Mouse (Mus musculus) kidney, embryonic 14.5 days (tissue): ENCODE measurements around the gene Ctnnd1. TPM values are rescaled to one million over a fixed set of nuclear protein-coding genes. Genes with fewer than 3 reads are reported as not detected.

Experiments
- ATAC-seq: fragments of 200-750 bp; cut with Nextera tagmentation; 2 replicates; pipeline ENCODE4 v1.8.0; 2017; ENCODE audit warnings: moderate number of reproducible peaks, mild to moderate bottlenecking, moderate TSS enrichment, moderate library complexity; ENCODE audit not compliant: low FRiP score, low TSS enrichment
- H3K27ac ChIP-seq: fragments of 300-500 bp; sonication (generic); 2 replicates; pipeline ENCODE4 v1.5.1; 2014; ENCODE audit warnings: low read depth, mild to moderate bottlenecking, low read length, moderate library complexity, mixed read lengths
- H3K27me3 ChIP-seq: fragments of 300-500 bp; sonication (generic); 2 replicates; pipeline ENCODE4 v1.6.1; 2014; ENCODE audit warnings: mild to moderate bottlenecking, low read length; ENCODE audit not compliant: control insufficient read depth, insufficient read depth
- H3K36me3 ChIP-seq: fragments of 300-500 bp; sonication (generic); 2 replicates; pipeline ENCODE4 v1.6.1; 2014; ENCODE audit warnings: low read length, mixed read lengths; ENCODE audit not compliant: control insufficient read depth, insufficient read depth
- H3K4me1 ChIP-seq: fragments of 300-500 bp; sonication (generic); 2 replicates; pipeline ENCODE4 v1.6.1; 2014; ENCODE audit warnings: low read length, mixed read lengths; ENCODE audit not compliant: control insufficient read depth, insufficient read depth
- H3K4me2 ChIP-seq: fragments of 300-500 bp; sonication (generic); replicated peaks from 2 replicates; pipeline ENCODE4 v1.6.1; 2014; ENCODE audit warnings: low read depth, mild to moderate bottlenecking, low read length
- H3K4me3 ChIP-seq: fragments of 300-500 bp; sonication (generic); 2 replicates; pipeline ENCODE4 v1.5.1; 2014; ENCODE audit warnings: mild to moderate bottlenecking, low read length
- H3K9ac ChIP-seq: fragments of 300-500 bp; sonication (generic); 2 replicates; pipeline ENCODE4 v1.6.1; 2014; ENCODE audit warnings: low read depth, mild to moderate bottlenecking, low read length, moderate library complexity
- H3K9me3 ChIP-seq: fragments of 300-500 bp; sonication (generic); 2 replicates; pipeline ENCODE4 v1.6.1; 2016; ENCODE audit warnings: low read length; ENCODE audit not compliant: control insufficient read depth
- WGBS: fragments of 180-500 bp; shearing (Covaris S2); extraction: QIAGEN DNeasy Blood & Tissue Kit; methylation state at CpG from one replicate; pipeline ENCODE4 v1.1.7; 2014; 5-methylcytosine and 5-hydroxymethylcytosine counted together
- polyA plus RNA-seq: library from polyadenylated mRNA; unstranded; fragments of >200 nt; fragmentation: Nextera tagmentation; extraction: Ambion mirVana; gene quantifications from 2 replicates; pipeline ENCODE4 v1.2.1, GENCODE M21; 2014

The Ctnnd1 gene
- polyA plus RNA-seq, 1 experiment from 2014 or later = 53.6 TPM

DNA sequence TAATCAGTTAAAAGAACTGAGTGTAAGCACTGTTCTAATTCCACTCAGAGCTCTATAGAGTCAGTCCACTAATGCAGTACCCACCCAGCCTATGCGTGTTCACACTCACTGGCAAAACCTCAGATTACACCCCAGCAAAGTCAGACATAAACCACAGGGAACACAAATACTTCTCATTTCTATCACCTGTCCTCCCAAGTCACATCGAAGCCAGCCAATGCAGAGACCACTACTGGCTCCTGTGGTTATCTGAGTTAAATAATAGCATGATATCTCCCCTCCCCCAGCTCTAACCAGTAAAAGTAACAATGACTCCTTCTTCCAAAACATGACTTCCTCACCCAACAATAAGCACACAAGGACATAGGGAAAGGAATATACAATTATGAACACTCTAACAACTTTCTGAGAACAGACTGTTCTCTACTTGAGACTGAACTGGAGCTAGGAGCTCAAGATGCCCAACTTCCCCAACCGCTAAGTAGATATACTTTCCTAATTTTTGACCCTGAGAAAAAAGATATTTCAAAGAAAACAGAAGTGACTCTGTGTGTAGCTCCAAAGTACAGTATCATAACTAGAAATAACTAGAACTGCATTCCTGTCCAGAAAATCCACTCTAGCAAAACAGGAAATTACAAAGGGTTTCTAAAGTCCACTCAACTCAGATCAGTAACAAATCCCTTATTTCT lies 27.0 kb downstream of the Ctnnd1 start:
- WGBS = 92% methylated on average over 3 of the region's 3 CpGs
- no peaks in the 10 kb centered on the region for H3K27me3 ChIP-seq
- no peak overlapping the region for H3K27ac ChIP-seq
- no peak overlapping the region for H3K9ac ChIP-seq
- peaks cover 7% of the 10 kb centered on the region for H3K4me1 ChIP-seq
- H3K36me3 ChIP-seq = peaks cover 33% of the 10 kb centered on the region
- H3K4me3 ChIP-seq = no peak overlapping the region
- no peaks in the 10 kb centered on the region for H3K9me3 ChIP-seq
- no peak overlapping the region for H3K4me2 ChIP-seq
- ATAC-seq = no peak

DNA sequence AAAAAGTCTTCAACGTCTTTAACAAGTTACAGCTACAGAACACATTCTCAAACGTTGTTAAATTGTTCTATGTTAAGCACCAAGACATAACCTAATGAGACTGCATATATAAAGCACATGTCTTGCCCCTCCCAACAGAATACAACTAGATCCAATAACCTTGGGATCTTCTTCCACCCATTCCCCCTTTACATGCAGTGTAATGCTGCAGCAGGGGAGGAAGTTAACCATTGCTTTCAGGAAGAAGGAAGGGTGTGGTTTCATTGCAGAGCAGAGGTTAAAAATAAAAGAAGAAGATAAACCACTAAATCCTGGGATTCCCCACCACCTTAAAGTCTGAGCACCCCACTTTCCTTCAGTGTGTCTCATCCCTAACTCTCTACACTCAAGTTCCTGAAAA lies 27.9 kb downstream of the Ctnnd1 start:
- ATAC-seq = no peak
- Histone ChIP-seq H3K36me3 (peaks cover 35% of the 10 kb centered on the region), H3K4me1 (peaks cover 5% of the 10 kb centered on the region), H3K27me3 (no peaks in the 10 kb centered on the region), H3K27ac (no peak overlapping the region), H3K9ac (no peak overlapping the region), H3K4me3 (no peak overlapping the region), H3K4me2 (no peak overlapping the region), H3K9me3 (no peaks in the 10 kb centered on the region)
- 71% methylated on average over 2 of the region's 2 CpGs for WGBS

DNA sequence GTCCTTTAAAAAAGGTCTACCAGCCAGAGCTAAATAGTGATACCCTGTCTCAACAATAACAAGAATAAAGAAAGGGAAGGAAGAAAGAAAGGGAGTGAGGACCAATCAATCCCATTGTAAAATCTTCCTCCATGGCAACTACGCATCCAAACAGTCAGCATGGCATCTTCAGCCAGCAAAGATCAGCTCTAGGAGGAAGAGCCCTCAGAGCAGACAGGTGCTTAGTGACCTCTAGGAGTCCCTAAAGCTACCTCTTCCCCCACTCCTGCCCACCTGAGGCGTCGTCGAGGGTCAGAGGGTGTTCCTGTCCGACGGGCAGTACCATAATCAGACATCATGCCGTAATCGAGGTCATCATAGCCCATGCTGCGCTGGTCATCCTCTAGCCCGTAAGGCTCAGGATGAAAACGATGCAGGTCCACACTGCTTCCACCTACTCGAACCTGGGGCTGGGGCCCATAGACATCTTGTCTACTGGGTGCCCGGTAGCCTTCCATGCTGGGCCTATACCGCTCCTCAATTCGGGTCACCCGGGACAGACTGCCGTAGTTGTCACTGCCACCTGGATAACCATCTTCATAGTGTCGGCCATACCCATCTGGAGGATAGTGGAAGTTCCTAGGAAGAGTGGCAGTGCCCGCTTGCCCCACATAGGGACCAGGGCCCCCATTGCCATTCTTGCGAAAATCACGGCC lies 30.8 kb downstream of the Ctnnd1 start:
- Histone ChIP-seq H3K36me3 (peaks cover 61% of the 10 kb centered on the region), H3K9ac (no peak overlapping the region), H3K4me2 (no peak overlapping the region), H3K27ac (no peak overlapping the region), H3K27me3 (no peaks in the 10 kb centered on the region), H3K9me3 (no peaks in the 10 kb centered on the region), H3K4me1 (no peaks in the 10 kb centered on the region), H3K4me3 (no peak overlapping the region)
- no peak for ATAC-seq
- 95% methylated on average over 21 of the region's 21 CpGs for WGBS

DNA sequence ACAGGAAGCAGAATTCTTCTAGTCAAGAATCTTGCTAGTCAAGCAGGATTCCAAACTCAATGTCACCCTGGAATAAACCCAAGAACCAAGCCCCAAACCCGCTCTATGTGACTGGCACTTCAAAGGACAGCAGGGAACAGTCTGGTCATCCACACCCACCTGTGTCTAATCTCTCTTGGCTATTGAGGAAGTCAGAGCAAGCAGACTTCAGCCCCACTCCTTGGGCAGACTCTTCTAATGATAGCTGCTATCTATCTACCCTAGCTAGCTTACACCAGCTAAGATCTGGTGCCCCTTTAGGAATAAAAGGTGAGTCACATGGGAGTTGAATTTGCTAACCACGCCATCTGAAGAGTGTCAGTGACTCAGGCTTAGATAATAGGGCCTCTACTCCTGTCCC lies 31.7 kb downstream of the Ctnnd1 start:
- Histone ChIP-seq H3K4me1 (no peaks in the 10 kb centered on the region), H3K27ac (no peak overlapping the region), H3K4me2 (no peak overlapping the region), H3K4me3 (no peak overlapping the region), H3K9me3 (no peaks in the 10 kb centered on the region), H3K36me3 (peaks cover 64% of the 10 kb centered on the region), H3K27me3 (no peaks in the 10 kb centered on the region), H3K9ac (no peak overlapping the region)
- no peak for ATAC-seq
- 84% methylated on average over 2 of the region's 2 CpGs for WGBS

DNA sequence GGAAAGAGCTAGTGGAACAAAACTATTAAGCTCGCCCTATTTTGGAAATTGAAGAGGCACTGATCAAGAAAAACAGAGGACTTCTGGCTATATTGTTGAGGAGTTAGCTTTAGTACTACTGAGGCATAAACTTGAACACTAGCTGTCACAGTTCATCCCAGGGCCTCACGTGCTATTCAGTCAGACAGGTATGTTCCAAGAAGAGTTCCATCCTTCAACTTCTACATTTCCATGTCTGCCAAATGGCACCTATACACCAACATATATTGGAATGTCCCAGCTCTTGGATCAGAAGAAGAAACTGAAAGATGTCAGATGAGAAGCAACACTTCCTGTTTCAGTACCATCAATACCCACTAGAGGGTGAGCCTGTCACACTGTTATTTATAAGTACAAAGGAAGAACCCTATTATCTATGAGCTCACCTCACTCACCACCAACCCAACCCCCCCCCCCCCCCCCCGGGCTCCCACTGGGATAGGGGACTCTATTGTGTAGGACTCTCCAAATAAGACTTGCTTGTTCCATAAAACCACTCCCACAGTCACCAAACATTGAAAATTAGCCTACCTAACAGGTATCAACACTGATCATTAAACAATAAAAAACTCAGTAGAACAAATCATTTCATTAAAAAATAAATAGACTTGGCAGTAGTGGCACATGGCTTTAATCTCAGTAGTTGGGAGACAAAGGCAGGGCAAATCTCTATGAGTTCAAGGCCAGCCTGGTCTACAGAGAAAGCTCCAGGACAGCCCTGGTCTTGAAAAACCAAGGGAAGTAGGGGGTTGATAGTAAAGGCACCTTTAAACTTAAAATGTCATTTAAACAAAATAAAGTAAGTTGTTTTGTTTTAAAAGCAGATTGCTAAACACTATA lies 32.7 kb downstream of the Ctnnd1 start:
- Histone ChIP-seq H3K9ac (no peak overlapping the region), H3K27ac (no peak overlapping the region), H3K4me1 (no peaks in the 10 kb centered on the region), H3K36me3 (peaks cover 73% of the 10 kb centered on the region), H3K27me3 (no peaks in the 10 kb centered on the region), H3K9me3 (no peaks in the 10 kb centered on the region), H3K4me2 (no peak overlapping the region), H3K4me3 (no peak overlapping the region)
- WGBS = 84% methylated on average over 3 of the region's 3 CpGs
- 0 out of 2 replicates have a peak, but pooled peaks have one; percentile 33 for ATAC-seq

DNA sequence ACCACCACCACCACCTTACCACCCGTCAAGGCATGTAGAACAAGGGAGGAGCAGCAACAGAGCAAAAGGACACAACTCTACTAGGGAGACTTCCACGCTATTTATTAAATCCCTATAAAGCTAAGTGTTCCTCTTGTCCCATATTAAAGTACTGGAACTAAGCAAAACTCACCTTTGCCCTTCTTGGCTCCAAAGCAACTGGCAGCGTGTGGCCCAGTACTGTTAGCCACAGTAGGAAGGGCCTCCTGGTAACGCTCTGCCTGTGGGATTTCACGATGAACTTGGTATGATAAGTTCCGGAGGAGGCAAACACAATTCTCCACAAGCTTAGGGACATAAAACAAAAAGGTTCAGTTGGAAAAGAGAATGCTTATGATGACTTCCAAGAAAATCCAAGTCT lies 37.8 kb downstream of the Ctnnd1 start:
- H3K36me3 ChIP-seq = peaks cover 97% of the 10 kb centered on the region
- no peaks in the 10 kb centered on the region for H3K4me1 ChIP-seq
- WGBS = 97% methylated on average over 6 of the region's 6 CpGs
- H3K4me3 ChIP-seq = no peak overlapping the region
- no peaks in the 10 kb centered on the region for H3K27me3 ChIP-seq
- ATAC-seq = no peak
- H3K4me2 ChIP-seq = no peak overlapping the region
- no peak overlapping the region for H3K9ac ChIP-seq
- H3K27ac ChIP-seq = no peak overlapping the region
- no peaks in the 10 kb centered on the region for H3K9me3 ChIP-seq

DNA sequence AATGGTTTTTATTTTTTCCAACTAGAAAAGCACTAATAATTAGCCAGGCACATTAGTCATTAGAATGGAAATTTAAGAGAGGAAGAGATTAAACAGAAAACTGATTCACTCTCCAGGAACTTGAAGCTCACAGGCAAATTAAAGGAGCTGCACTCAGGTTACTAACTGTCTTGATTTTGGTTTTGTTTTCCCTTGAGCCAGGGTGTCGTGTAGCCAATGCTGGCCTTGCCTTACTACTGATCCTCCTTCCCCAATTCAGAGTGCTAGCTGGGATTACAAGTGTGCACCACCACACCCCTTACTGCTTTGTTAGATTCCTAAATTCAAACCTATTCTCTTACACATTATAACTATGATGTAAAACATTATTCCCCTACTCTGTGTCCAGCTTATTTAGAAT lies 42.7 kb downstream of the Ctnnd1 start:
- Histone ChIP-seq H3K9ac (no peak overlapping the region), H3K4me2 (no peak overlapping the region), H3K36me3 (peaks cover 98% of the 10 kb centered on the region), H3K4me1 (no peaks in the 10 kb centered on the region), H3K27me3 (no peaks in the 10 kb centered on the region), H3K9me3 (no peaks in the 10 kb centered on the region), H3K4me3 (no peak overlapping the region), H3K27ac (no peak overlapping the region)
- 82% methylated on average over 1 of the region's 1 CpGs for WGBS
- no peak for ATAC-seq

DNA sequence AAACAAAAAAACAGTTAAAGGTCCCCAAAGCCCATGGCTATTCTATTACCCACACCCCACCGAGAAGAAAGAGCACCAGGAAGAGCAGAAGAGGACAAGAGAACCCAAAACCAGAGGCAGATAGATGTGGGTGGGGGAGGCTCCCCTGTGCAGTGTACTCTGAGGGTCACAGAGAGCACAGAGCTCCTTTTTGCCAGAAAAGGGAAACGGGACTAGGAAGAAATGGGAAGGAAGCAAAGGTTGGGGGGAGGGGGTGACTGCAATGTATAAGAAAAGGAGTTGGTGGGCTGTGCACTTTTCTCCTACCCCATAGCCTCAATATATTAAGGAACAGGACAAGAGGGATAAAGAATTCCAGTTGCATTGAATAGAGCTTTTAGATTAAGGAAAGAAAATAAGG lies 49.6 kb downstream of the Ctnnd1 start:
- no peak for ATAC-seq
- H3K36me3 ChIP-seq = peaks cover 82% of the 10 kb centered on the region

More for the DNA sequence above, 49.6 kb downstream of the Ctnnd1 start:
- no peak overlapping the region for H3K4me3 ChIP-seq
- no peaks in the 10 kb centered on the region for H3K27me3 ChIP-seq
- no peak overlapping the region for H3K9ac ChIP-seq
- no peaks in the 10 kb centered on the region for H3K9me3 ChIP-seq
- no peak overlapping the region for H3K27ac ChIP-seq
- no peaks in the 10 kb centered on the region for H3K4me1 ChIP-seq
- no peak overlapping the region for H3K4me2 ChIP-seq
- 58% methylated on average over 2 of the region's 2 CpGs for WGBS
